Mouse (Mus musculus) ES-CJ7 (cell line): ENCODE measurements around the gene Prkrip1.
A peak's percentile ranks its signal among the peaks of the same experiment; 100 is the strongest.
"Not testable (repeated sequence)": the region's sequence is repeated elsewhere in the genome, so short reads cannot be mapped to it uniquely, and the experiment has no call there.

Source experiments
- DNase-seq: peaks from one replicate; pipeline ENCODE4 v3.0.0; 2011; ENCODE audit warnings: low read depth, low spot score

The Prkrip1 gene

DNA sequence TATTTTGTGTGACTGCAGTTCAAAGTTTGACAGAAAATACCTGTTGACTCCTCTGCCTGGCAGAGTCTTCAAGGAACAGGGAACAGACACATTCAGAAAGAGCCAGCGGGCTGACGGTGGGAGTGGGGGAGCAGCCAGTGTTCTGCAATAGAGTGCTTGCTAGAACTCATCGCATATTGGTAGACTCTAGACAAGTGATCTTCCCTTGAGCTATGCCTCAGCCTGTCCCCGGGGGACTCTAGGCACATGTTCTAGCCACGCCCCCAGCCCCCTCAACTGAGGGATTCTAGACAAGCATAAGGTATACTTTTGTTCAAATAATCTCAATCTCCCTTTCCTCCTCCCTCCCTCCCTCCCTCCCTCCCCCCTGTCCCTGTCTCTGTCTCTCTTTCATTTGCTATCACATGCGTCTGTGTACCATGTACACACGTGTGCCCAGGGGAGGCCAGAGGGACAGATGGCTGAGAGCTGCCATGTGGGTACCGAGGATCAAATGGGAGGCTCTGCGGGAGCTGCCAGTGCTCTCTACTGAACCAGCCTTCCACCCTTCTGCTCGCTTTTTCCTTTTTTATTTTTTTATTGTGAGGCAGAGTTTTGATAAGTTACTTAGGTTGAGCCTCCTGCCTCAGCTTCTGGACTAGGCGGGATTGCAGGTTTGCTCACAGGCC, 34.8 kb downstream of the Prkrip1 start:
- DNase-seq = no peak

DNA sequence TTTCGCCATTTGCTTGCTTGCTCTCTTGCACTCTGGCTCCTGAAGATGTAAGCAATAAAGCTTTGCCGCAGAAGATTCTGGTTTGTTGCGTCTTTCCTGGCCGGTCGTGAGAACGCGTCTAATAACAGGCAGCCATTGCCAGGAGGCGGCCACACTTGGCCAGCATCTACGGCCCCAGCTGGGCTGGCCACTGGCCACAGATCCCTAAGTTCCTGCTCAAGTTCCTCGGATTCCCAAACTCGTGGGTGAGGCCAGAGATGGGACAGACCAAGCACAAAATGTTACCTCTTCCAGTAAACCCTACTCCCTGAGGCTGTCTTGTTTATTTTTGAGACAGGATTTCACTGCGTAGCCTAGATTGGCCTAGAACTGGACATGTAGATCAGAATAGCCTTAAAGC, 38.7 kb downstream of the Prkrip1 start:
- not testable (repeated sequence) for DNase-seq

DNA sequence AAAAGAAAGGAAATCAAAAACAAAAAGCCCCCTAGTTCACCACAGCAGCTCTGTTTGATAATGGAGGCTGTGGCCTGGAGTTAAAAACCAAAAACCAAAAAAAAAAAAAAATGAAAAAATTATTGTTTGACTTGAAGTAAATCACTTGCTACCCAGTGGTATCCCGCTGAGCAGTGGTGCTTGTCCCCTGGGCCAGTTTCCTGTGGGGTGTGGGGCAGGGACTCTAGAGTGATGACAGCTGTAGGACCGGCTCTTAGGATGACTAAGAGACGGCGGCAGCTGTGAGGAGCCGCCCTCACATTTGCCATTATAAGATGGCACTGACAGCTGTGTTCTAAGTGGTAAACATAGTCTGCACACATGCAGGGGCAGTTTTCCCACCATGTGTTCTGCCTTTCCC, 43.4 kb downstream of the Prkrip1 start:
- no peak for DNase-seq

DNA sequence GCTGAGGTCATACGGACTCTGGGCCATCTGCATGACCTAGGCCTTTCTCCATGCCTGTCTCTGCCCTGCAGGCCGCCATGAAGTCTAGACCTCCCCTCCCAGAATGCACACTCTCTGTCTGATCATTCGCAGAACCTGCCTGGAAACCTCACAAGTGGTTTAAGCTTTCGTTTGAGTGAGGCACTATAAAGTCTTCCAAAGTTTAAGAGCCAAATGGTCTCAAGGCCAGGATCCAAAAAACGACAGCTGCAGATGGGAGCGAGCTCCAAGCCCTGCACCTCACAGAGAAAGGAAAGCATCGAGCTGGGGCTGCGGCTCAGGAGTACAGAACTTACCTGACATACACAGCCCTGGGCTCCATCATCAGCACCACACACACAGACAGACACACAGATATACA, 46.4 kb downstream of the Prkrip1 start:
- no peak for DNase-seq

DNA sequence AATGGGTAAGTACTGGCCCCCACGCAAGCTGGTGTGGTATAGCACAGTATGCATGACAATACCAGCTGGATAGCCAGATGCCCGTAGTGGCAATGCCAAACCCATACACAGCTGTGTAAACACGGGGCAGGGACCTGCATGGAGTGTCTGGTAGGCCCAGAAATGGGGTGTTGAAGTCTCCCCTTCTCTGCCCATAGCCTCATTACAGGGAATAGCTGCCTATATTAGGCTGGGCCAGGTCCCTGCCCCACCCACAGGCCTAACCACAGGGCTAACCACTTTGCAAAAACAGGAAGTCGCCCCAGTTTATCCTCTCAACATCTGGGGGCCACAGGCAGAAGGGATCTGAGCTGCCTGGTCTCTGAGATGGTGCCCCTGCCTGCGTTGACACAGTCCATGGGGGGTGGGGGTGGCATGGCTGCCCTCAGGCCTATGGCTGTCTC, 49.6 kb downstream of the Prkrip1 start:
- DNase-seq = not testable (repeated sequence)

DNA sequence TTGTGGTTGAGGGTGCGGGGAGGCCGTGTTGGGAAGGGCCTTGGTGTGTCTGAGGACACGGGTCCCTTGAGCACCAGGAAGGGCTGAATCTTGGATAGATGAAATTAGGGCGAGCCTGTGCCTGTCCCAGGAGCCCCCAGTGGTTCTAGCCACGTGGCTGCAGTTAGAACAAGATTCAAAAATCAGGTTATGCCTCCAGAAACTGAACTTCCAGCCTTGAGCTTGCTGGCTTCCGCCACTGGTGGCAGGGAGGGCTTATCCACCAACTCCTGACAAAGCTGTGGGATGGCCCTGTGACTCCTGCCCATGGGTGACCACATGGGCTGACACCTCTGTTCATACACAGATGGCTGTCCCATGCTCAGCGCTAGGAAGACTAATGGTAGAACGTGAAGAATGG, 51.1 kb downstream of the Prkrip1 start:
- DNase-seq = no peak

DNA sequence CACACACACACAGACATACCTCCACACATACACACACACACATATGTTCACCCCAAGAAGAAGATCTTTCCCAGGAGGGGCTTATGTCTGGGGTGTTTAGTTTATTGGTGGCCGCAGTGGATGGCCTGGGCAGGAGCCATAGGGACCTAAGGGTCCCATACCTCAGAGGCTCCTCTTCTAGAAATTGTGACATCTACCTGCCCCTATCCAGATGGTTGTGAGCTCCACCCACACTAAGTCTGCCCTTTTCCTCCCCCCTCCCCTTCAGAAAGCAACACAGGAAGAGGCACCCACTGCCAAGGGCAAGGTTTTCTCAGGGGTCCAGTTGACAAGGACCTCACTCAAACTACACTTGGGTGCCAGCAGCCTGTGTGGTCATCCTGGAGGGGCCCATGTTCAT, 51.8 kb downstream of the Prkrip1 start:
- no peak for DNase-seq

DNA sequence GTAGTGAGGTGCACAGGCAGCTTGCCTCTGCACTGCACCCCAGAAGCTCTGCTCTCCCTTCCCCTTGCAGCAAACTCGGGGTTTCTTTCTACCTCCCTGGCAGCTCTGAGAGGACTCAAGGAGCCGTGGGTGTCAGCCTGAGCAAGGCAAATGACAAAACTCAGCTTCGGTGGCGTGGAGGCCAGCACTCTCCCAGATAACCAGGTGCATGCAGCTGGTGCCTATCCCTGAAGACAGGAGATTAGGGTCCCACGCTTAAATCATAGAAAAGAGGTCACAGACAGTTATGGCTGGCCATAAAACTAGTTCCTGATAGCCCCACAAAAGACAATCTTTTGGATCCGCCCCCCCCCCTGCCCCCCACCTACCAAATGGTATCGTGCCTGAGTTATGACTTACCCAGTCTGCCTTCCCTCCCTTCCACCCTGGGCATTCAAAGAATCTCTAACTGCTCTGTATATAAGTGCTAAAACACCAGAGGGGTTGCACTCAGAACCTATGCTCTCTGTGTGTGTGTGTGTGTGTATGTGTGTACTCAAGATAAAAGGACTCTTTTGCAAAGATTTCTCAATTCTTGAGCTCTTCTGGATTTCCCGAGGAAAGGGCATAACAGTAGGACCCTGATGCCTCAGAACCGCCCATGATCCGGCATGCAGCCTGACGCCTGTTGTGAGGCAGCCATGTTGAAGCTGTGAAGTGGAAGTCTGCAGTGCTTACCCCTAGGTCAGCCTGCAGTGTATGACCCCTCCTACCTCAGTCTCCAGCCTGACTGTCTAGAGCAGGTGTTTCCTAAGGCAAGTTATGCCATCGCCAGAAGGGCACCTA, 53.9 kb downstream of the Prkrip1 start:
- no peak for DNase-seq

DNA sequence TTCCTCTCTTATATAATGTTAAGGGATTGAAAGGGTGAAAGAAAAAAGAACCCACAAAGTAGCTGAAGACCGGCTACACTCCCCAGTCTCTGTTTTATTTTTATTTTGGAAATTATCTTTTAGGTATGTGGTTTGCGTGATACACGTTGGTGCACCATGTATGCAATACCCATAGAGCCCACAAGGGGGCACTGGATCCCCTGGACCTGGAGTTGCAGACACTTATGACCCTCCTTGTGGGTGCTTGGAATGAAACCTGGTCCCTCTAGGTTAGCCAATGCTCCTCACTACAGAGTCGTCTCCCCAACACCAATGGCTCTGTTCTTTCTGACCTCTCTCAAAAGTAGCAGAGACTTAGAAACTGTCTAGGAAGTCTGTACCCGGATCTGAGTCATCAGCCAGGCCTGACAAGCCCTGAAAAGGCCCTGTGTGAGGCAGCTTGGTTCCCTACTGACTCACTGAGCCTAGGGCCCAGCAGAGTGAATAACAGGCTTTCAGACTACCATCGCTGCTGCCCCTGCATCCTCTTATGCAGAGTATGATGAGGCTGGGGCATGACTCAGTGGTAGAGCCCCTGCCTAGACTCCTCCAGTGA, 55.5 kb downstream of the Prkrip1 start:
- DNase-seq = peak; percentile 51

DNA sequence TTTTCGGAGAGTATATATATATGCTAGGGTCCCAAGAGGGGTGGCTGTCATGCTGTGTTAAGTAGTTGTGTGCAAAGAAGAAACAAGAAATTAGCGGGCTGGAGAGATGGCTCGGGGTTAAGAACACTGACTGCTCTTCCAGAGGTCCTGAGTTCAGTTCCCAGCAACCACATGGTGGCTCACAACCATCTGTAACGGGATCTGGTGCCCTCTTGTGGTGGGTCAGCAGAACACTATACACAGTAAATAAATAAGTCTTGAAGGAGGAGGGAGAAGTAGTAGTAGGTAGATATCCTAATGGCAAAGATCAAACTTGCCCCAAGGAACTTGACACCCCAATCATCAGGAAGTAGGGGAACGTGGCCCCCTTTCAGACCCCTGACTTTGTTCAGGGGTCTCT, 56.0 kb downstream of the Prkrip1 start:
- DNase-seq = peak; percentile 58

DNA sequence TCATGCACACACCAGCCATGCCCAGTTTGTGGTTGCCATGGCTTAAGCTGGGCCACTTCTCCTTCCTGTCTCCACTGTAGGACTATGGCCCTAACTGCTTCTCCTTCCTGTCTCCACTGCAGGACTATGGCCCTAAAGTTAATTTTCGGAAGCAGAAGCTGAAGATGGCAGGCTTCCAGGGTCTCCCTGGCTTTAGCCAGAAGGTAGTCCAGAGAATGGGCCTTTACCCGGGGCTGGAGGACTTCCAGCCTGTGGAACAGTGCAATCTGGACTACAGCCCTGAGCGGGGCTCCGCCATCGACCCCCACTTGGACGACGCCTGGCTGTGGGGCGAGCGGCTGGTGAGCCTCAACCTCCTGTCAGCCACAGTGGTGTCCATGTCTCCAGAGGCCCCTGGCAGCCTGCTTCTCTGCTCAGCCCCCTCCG, 58.7 kb downstream of the Prkrip1 start:
- DNase-seq = no peak

DNA sequence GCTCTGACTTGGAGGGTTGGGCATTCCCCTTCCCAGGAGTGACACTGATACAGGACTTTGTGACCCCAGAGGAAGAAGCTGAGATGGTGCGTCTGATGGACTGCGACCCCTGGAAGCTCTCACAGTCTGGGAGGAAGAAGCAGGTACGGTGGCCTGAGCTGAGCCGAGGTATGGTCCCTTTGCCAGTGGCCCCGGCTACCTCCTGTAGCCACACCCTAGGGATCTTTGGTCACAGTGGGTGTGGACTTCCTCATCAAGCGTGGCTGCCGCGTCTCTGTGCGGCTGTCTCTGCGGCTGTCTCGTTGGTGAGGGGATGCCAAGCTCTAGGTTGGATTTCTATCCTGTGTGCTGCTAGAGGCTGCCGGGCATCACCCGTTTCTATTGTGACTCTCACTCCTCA, 59.4 kb downstream of the Prkrip1 start:
- no peak for DNase-seq

DNA sequence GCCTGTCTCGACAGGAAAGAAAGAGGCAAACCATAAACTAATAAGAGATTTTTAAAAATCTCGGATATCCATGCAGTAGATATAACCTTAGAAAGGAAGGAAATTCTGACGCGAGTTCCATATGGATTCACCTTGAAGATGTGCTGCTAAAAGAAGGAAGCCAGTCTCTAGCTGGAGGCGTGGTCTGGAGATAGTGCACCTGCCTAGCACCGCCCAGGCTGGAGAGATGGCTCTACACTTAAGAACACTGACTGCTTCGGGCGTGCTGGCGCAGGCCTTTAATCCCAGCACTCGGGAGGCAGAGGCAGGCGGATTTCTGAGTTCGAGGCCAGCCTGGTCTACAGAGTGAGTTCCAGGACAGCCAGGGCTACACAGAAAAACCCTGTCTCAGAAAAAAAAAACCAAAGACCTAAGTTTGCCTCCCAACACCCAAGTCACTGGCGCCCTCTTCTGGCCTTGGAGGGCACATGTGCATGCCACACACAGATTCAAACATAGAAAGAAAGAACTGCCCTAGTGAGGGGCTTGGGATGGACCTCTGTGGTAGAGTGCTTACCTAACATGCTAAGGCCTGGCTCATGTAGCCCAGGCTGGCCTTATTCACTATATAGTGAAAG, 61.0 kb downstream of the Prkrip1 start:
- peak; percentile 75 for DNase-seq

DNA sequence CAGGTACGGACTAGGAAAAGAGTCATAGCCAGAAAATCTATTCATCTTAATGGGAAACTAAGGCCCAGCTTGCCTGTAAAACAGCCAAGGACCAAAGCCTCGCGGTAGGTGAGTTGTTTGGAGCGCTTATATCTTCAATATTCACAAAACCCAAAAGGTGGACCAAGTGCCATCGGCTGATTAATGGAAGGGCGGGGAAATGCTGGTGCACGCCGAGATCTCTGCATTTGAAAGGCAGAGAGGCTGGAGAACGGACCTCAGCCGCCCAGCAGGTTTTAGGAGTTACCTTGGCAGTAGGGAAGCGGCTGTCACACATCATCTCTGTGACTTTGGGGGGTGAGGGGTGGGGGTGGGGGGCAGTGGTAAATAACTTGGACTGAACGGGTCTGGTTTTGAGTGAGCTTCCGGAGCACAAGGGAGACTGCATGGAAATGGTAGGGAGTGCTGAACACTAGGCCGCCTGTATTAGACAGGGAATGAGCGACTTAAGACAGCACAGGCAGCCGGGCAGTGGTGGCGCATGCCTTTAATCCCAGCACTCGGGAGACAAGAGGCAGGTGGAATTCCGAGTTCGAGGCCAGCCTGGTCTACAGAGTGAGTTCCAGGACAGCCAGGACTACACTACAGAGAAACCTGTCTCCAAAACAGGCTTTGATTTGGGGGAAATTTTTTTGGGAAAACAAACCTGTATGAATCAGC, 62.3 kb downstream of the Prkrip1 start:
- peak; percentile 45 for DNase-seq

DNA sequence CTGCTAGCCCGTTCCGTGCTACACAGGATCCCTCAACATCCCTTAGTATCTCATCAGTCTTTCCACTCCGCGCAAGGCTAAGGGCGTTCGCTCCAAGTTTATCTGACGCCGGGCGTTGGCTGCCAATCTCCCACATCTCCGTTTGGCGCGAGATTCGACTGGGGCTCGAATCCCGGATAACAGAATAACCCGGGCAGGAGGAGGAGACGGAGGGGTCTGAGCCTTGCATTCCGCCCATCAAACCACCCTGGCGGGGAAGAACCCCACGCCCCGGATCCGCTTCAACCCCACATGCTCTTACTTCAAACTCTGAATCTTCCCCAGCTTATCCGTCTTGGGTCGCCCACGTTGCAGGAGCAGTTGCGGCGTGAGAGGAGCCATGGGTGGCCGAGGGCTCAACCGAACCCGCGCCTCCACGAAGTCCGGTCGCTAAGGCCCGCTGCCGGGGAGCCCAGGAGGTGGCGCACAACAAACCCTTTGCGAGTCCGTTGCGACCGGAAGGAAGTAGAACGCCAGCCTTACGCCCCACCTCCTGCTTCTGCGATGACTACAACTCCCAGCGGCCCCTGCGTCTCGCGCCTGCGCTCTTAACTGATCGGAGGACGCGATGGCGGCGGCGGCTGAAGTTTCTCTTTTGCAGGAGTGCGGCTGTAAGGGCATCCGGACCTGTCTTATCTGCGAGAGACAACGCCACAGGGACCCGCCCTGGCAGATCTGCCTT, 63.0 kb downstream of the Prkrip1 start, which contains the start of the genes Lrwd1 and Alkbh4:
TSS of gene Lrwd1 (minus strand) at position 504 of the 721 bp plus-strand sequence.
TSS of gene Alkbh4 (plus strand) at position 576 of the 721 bp plus-strand sequence.
- DNase-seq = peak; percentile 98
